Mouse (Mus musculus) cortical plate, adult 2 months (tissue): ENCODE data around the gene 4932438A13Rik.

Experiments used
- CTCF ChIP-seq: fragments of 200-500 bp; IDR thresholded peaks from 2 replicates; pipeline ENCODE4 v1.5.1; 2011; ENCODE audit warnings: mild to moderate bottlenecking, control low read depth, low read length; ENCODE audit not compliant: insufficient read depth; ENCODE audit errors: extremely low read depth
- POLR2A ChIP-seq: fragments of 200-500 bp; IDR thresholded peaks from 2 replicates; pipeline ENCODE4 v1.6.1; 2011; ENCODE audit warnings: mild to moderate bottlenecking, low read length, control low read depth; ENCODE audit not compliant: insufficient read depth; ENCODE audit errors: extremely low read depth

- TF ChIP-seq CTCF = no peak
- no peak for TF ChIP-seq POLR2A
These were observed 46.3 kb upstream of the 4932438A13Rik start for GRCm38 (mm10) chr3:36816633-36817032.
